Mouse (Mus musculus): ENCODE measurements around the gene Trim15. TPM values are rescaled to one million over a fixed set of nuclear protein-coding genes. Genes with fewer than 3 reads are reported as not detected.
"Not testable (repeated sequence)": the region's sequence is repeated elsewhere in the genome, so short reads cannot be mapped to it uniquely, and the experiment has no call there.

Gene Trim15
- polyA plus RNA-seq, 1 experiment from 2014 or later: 0.22 TPM

DNA sequence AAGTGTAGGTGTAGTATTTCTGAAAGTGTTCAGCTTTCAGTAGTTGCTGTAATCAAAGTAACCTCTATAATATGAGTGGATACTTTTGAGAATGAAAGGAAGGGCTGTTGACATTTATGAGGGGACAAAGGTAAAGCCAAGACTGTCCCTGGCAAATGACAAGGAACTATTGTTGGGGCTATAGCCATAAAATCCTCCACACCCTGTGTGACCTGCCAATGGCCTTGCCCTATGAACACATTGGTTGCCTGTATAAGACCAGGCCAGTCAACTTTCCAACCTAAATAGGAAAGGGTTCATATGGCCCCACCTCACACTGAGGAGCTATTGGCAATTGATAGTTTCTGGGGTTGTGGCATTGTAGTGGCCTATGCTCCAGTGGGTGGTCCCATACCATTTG lies 30.1 kb upstream of the Trim15 start:
- Histone ChIP-seq H3K4me2 (no peak overlapping the region), H3K4me1 (replicated peaks) (no peaks in the 10 kb centered on the region), H3K27me3 (peaks cover 38% of the 10 kb centered on the region), H3K27ac (no peak overlapping the region), H3K9me3 (replicated peaks) (no peaks in the 10 kb centered on the region), H3K36me3 (no peaks in the 10 kb centered on the region), H3K9ac (no peak overlapping the region), H3K4me3 (replicated peaks) (no peak overlapping the region)
- DNase-seq (no peak), ATAC-seq (ENCODE audit: low read depth) (no peak)

DNA sequence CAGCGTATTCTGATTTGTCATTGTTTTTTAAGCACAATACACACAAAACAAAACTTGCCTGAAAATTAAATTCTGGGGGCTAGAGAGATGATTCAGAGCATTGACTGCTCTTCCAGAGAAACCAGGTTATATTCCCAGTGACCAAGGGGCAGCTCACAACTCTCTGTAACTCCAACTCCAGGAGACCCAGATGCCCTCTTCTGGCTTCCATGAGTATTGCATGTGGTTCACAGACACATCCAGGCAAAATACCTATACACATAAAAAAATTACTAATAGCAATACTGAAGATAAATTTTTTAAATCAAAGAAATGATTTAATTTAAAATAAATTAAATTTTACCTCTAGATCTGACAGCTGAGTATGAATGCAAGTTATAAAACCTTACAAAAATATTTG lies 29.6 kb upstream of the Trim15 start:
- Histone ChIP-seq H3K27me3 (peaks cover 41% of the 10 kb centered on the region), H3K4me2 (no peak overlapping the region), H3K4me3 (replicated peaks) (no peak overlapping the region), H3K36me3 (no peaks in the 10 kb centered on the region), H3K4me1 (replicated peaks) (no peaks in the 10 kb centered on the region), H3K9ac (no peak overlapping the region), H3K9me3 (replicated peaks) (no peaks in the 10 kb centered on the region), H3K27ac (no peak overlapping the region)
- ATAC-seq (ENCODE audit: low read depth) (no peak), DNase-seq (peak; percentile 35)
- 83% methylated on average over 1 of the region's 1 CpGs for WGBS (ENCODE audit: insufficient replicate concordance)

DNA sequence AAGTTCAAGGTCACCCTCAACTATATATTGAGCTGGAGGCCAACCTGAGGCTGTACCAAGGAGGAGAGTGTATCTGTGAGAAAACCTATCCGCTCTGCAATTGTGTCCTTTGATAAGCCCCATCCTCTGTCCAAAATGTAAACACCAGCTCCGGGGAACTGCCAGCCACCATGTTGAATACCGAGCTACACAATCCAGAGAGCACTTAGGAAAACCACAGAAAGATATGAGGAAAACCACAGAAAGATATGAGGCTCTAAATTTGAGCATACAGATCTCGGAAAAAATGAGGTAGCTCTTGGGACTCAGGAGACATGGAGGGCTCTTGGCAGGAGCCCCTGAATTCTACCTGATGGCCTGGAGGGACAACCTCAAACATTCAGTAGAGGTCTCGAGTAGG lies 26.4 kb upstream of the Trim15 start:
- peaks cover 50% of the 10 kb centered on the region for H3K27me3 ChIP-seq
- H3K4me2 ChIP-seq: no peak overlapping the region
- H3K9ac ChIP-seq: no peak overlapping the region
- no peaks in the 10 kb centered on the region for H3K9me3 ChIP-seq (replicated peaks)
- 13% methylated on average over 5 of the region's 5 CpGs for WGBS (ENCODE audit: insufficient replicate concordance)
- H3K4me1 ChIP-seq (replicated peaks): no peaks in the 10 kb centered on the region
- H3K36me3 ChIP-seq: no peaks in the 10 kb centered on the region
- no peak overlapping the region for H3K27ac ChIP-seq
- no peak for DNase-seq
- ATAC-seq (ENCODE audit: low read depth): no peak
- no peak overlapping the region for H3K4me3 ChIP-seq (replicated peaks)

DNA sequence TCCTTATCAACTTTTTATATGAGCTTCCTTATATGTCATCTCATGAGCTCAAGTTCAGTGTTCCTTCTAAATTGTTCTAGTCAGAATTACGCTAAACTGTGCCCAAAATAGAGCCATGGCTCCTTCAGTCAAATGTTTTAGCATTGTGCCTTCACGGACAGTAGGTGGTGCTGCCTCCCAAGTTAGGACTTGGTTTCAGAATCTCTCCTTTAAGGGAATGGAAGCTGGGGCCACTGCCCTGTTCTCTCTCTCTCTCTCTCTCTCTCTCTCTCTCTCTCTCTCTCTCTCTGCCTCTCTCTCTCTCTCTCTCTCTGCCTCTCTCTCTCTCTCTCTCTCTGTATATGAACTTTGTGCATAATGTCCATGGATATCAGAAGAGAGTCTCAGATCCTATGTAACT lies 25.4 kb upstream of the Trim15 start:
- H3K27ac ChIP-seq: no peak overlapping the region
- H3K4me2 ChIP-seq: no peak overlapping the region
- ATAC-seq (ENCODE audit: low read depth): 0 out of 2 replicates have a peak, but pooled peaks have one; percentile 30
- peaks cover 51% of the 10 kb centered on the region for H3K27me3 ChIP-seq
- H3K4me3 ChIP-seq (replicated peaks): no peak overlapping the region
- H3K4me1 ChIP-seq (replicated peaks): no peaks in the 10 kb centered on the region
- no peaks in the 10 kb centered on the region for H3K36me3 ChIP-seq
- H3K9me3 ChIP-seq (replicated peaks): no peaks in the 10 kb centered on the region
- no peak overlapping the region for H3K9ac ChIP-seq
- DNase-seq: no peak
- WGBS (ENCODE audit: insufficient replicate concordance): 6% methylated on average over 2 of the region's 2 CpGs

DNA sequence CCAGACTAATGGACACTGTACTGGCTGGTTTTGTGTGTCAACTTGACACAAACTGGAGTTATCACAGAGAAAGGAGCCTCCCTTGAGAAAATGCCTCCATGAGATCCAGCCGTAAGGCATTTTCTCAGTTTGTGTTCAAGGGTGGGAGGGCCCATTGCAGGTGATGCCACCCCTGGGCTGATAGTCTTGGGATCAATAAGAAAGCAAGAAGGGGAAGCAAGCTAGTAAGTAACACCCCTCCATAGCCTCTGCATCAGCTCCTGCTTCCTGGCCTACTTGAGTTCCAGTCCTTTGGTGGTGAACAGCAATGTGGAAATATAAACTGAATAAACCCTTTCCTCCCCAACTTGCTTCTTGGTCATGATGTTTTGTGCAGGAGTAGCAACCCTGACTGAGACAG lies 24.5 kb upstream of the Trim15 start:
- not testable (repeated sequence) for H3K4me3 ChIP-seq (replicated peaks); H3K27ac ChIP-seq; H3K4me1 ChIP-seq (replicated peaks); ATAC-seq (ENCODE audit: low read depth); H3K9ac ChIP-seq; DNase-seq; H3K36me3 ChIP-seq; H3K9me3 ChIP-seq (replicated peaks); H3K4me2 ChIP-seq
- WGBS (ENCODE audit: insufficient replicate concordance): 74% methylated on average over 1 of the region's 1 CpGs
- H3K27me3 ChIP-seq: peaks cover 46% of the 10 kb centered on the region

DNA sequence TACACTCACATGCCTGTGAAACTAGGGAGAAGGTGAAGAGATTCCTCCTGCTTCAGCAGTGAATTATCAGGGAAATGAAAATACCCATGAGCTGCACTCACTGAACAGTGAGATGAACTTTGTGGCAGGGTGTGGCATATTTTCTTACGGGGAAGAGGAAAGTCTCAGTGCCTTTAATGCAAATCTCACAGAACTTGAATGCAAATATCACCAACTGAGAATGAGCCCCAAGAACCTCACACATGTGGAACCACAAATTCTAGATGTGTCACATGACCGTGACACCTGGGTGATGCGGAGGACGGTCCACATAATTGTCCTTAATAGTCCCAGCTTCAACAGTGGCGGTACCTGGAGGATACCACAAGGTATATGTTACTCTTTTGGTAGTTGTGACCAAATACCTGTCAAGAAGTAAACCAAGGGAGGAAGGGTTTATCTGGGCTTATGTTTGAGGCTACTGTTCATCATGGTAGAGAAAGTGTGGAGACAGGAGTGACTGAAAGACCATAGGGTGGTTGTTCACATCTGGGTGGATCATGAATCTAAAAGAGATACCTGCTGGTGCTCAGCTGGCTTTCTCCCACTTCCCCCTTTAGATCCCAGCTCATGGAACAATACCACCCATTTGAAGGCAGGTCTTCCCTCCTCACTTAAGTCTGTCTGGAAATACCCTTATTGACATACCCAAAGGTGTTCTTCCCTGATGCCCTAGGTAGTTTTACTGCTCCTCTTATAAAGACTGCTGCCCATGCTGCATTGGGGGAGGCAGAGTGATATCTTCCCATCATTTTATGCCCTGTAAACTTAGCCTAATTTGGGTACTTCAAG lies 23.3 kb upstream of the Trim15 start, which contains the start of gene Trim40:
Gene Trim40 (minus strand): TSS at position 51 of the 831 bp plus-strand sequence.
- Histone ChIP-seq H3K9ac (no peak within 1 kb of the TSS), H3K36me3 (no peaks in the 10 kb centered on the region), H3K4me1 (replicated peaks) (no peaks in the 10 kb centered on the region), H3K4me2 (no peak within 1 kb of the TSS), H3K4me3 (replicated peaks) (no peak within 1 kb of the TSS), H3K27ac (no peak within 1 kb of the TSS), H3K27me3 (peaks cover 46% of the 10 kb centered on the region), H3K9me3 (replicated peaks) (no peaks in the 10 kb centered on the region)
- WGBS (ENCODE audit: insufficient replicate concordance): 69% methylated on average over 5 of the region's 5 CpGs
- no peak for DNase-seq
- ATAC-seq (ENCODE audit: low read depth): no peak

DNA sequence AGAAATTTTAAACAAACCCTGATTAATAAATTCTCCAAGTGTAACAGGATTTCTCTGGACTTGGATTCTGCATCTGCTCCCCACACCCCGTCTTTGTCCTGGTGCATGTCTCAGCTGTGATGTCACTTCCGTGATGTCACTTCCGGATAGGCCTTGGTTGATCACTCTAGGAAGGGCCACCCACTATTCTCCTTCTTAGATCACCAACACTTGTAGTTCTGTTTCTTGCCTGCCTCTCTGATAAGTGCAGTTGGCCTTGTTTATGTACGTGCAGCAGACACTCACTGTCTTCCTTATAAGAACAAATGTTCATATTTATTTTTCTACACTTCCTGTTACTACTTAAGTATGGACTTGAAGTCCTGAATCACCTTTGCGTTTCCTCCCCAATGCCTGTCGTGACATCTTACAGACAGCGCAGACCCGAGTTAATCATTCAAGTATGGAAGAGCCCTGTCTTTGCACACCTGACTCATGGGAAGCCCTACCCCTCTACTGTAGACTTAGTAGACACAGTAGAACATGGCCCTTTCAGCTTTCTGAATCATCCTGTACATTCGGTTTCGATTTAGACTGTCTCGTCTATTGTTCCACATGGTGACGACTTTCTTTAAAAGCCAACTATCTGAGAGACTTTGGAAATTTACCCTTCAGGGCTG lies 18.3 kb upstream of the Trim15 start:
- H3K27ac ChIP-seq: no peak overlapping the region
- no peak for ATAC-seq (ENCODE audit: low read depth)
- H3K27me3 ChIP-seq: peaks cover 31% of the 10 kb centered on the region
- no peaks in the 10 kb centered on the region for H3K36me3 ChIP-seq
- H3K9me3 ChIP-seq (replicated peaks): no peaks in the 10 kb centered on the region
- DNase-seq: no peak
- H3K4me1 ChIP-seq (replicated peaks): no peaks in the 10 kb centered on the region
- H3K9ac ChIP-seq: no peak overlapping the region
- no peak overlapping the region for H3K4me3 ChIP-seq (replicated peaks)
- H3K4me2 ChIP-seq: no peak overlapping the region
- WGBS (ENCODE audit: insufficient replicate concordance): 77% methylated on average over 12 of the region's 12 CpGs

DNA sequence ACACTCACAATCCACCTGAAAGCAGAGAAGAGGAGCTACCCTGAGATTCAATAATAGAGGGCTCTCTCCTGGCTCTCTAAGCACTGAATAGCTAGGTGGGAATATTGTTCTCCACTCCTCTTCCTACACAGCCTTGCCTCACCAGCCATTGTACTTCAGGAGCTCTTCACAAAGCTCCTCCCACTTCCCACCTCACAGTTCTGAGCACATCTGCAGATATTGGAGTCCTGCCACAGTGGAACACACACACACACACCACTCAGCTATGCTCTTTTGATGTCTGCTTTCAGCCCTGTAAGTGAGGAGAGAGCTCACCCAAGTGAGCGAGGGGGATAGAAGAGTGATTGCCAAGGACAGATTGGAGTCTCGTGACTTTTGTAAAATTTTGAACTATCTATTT lies 16.3 kb upstream of the Trim15 start:
- no peaks in the 10 kb centered on the region for H3K9me3 ChIP-seq (replicated peaks)
- ATAC-seq (ENCODE audit: low read depth) (no peak), DNase-seq (no peak)
- H3K4me1 ChIP-seq (replicated peaks): no peaks in the 10 kb centered on the region
- peaks cover 2% of the 10 kb centered on the region for H3K36me3 ChIP-seq
- no peak overlapping the region for H3K9ac ChIP-seq
- H3K27me3 ChIP-seq: peaks cover 18% of the 10 kb centered on the region
- no peak overlapping the region for H3K4me3 ChIP-seq (replicated peaks)
- no peak overlapping the region for H3K4me2 ChIP-seq
- 75% methylated on average over 2 of the region's 2 CpGs for WGBS (ENCODE audit: insufficient replicate concordance)
- no peak overlapping the region for H3K27ac ChIP-seq

DNA sequence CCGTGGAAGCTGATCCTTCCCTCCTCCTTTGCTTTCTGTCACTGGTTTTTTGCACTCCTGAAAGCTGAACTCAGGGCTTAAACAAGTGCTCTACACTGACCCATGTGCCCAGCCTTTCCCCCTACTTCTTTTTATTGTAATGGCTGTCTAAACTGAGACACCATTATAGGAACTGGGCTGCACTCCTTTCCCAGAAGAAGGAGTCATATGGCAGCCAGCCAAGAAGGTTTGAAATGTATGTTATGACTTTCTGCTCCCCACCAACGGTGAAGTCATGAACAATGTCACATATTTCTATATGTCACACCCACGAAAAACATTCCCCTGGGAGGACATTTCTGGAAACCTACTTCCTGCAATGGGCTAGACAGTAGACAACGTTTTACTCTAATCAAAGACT lies 7.6 kb upstream of the Trim15 start:
- 60% methylated on average over 4 of the region's 4 CpGs for WGBS (ENCODE audit: insufficient replicate concordance)
- ATAC-seq (ENCODE audit: low read depth) (no peak), DNase-seq (no peak)

DNA sequence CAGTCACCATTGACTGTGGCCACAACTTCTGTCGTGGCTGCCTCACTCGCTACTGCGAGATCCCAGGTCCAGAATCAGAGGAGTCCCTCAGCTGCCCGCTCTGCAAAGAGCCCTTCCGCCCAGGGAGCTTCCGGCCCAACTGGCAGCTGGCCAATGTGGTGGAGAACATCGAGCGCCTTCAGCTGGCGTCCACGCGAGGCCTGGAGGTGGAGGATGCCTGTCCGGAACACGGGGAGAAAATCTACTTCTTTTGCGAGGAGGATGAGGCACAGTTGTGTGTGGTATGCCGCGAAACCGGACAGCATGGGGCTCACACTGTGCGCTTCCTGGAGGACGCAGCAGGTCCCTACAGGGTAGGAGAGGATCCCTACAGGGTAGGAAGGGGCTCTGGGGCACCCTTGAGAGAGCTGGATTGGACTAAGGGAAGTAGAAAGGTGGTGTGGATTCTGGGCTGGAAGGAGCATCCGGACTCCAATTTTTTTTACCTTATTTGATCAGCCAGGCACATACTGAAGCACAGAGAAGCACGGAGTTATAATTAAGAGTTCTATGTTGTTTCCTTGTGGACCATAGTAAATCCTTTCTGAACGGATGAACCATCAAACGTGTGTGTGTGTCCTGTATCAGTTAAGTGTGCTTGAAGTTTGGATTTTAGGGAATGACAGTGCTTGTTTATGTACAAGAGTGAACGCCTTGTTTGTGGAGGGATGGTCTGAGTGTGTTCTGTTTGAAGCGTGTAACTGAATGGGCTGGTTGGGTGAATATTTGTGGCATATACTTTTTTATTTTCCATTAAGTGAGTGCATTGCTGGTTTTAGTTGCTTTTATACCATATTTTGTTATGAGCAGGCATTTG lies 3.2 kb upstream of the Trim15 start:
- DNase-seq (peak; percentile 49), ATAC-seq (ENCODE audit: low read depth) (peak; percentile 15)
- H3K27me3 ChIP-seq: peaks cover 31% of the 10 kb centered on the region
- peaks cover 74% of the 10 kb centered on the region for H3K4me1 ChIP-seq (replicated peaks)
- peak overlapping the region; percentile 100 for H3K27ac ChIP-seq
- peak overlapping the region; percentile 82 for H3K4me2 ChIP-seq
- H3K9me3 ChIP-seq (replicated peaks): no peaks in the 10 kb centered on the region
- H3K4me3 ChIP-seq (replicated peaks): peak overlapping the region; percentile 85
- peaks cover 40% of the 10 kb centered on the region for H3K36me3 ChIP-seq
- H3K9ac ChIP-seq: peak overlapping the region; percentile 99
- 51% methylated on average over 25 of the region's 25 CpGs for WGBS (ENCODE audit: insufficient replicate concordance)

More for the DNA sequence above, 7.6 kb upstream of the Trim15 start:
- peaks cover 45% of the 10 kb centered on the region for H3K4me1 ChIP-seq (replicated peaks)
- peak overlapping the region; percentile 28 for H3K4me3 ChIP-seq (replicated peaks)
- peaks cover 74% of the 10 kb centered on the region for H3K36me3 ChIP-seq
- peak overlapping the region; percentile 47 for H3K4me2 ChIP-seq
- no peaks in the 10 kb centered on the region for H3K9me3 ChIP-seq (replicated peaks)
- H3K9ac ChIP-seq: no peak overlapping the region
- peaks cover 8% of the 10 kb centered on the region; the same call in 1 of the 2 replicates for H3K27me3 ChIP-seq
- H3K27ac ChIP-seq: no peak overlapping the region; the same call in 1 of the 2 replicates

DNA sequence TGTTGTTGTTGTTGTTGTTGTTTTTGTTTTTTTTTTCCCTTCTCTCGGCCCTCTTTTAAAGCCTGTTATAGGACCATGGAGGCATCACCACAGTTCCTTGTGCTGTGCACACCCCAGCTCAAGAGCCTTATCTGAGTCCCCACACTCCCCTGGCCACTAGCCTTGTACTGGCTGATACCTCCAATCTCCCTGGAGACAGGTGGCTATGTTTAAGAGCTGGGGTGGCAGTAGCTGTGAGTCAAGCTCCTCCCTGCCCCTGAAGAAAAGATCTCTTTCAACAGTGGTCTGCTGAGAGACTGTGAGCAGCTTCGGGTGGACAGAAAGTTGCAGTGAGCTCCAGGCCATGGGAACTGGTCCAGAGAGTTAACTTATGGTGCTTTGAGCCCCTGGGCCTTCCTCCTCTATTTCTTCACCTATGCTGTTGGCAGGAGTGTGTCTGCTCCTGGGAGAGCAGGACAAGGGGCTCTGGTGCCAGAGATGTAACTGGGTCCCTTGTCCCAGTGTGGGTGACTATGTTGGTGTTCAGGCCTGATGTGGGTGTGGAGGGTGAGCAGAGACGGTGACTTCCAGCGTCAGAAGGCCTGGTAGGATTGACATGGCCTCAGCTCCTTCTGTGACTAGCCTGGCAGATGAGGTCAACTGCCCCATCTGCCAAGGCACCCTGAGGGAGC lies 2.4 kb upstream of the Trim15 start, which contains the start of gene Trim10:
Gene Trim10 (plus strand): TSS at position 291 of the 671 bp plus-strand sequence.
- Histone ChIP-seq H3K4me1 (replicated peaks) (peaks cover 72% of the 10 kb centered on the region), H3K36me3 (peaks cover 32% of the 10 kb centered on the region), H3K4me2 (peak within 1 kb of the TSS; percentile 82), H3K9ac (peak within 1 kb of the TSS; percentile 99), H3K9me3 (replicated peaks) (no peaks in the 10 kb centered on the region), H3K27me3 (peaks cover 38% of the 10 kb centered on the region), H3K27ac (peak within 1 kb of the TSS; percentile 100), H3K4me3 (replicated peaks) (peak within 1 kb of the TSS; percentile 85)
- ATAC-seq (ENCODE audit: low read depth) (peak; percentile 99), DNase-seq (peak; percentile 94)
- 10% methylated on average over 4 of the region's 4 CpGs for WGBS (ENCODE audit: insufficient replicate concordance)

All from liver, embryonic 13.5 days (tissue).